Mouse (Mus musculus) kidney, adult 2 months (tissue): Measurements from ENCODE around the gene Gm5901.

Source experiments
- CTCF ChIP-seq: fragments of 200-500 bp; conservative IDR thresholded peaks from 2 replicates; pipeline ENCODE4 v1.5.1; 2011; ENCODE audit warnings: low read depth, mild to moderate bottlenecking, control low read depth, low read length, moderate library complexity, mixed read lengths; ENCODE audit not compliant: insufficient read depth, insufficient read length
- POLR2A ChIP-seq: fragments of 200-500 bp; IDR thresholded peaks from one replicate; pipeline ENCODE4 v1.6.1; 2011; ENCODE audit warnings: low read depth, low read length, control low read depth

DNA sequence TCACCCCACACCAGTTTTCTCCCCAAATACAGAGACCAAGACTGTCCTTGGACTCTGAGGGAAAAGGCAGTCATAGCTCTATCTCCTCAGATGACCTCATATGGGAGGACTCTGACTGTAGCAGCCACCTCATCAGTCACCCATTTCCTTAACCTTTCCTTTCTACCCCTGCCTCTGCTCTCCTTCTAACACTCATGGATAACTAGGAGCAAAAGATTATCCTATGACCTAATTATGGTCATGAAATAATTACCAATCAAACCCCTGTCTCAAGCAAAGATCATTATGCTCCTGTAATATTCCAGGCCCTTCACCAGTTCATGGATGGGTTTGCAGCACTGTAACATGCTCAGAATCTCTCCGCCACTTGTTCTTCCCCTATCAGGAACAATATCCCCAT, 6.9 kb upstream of the Gm5901 start, which contains the start of gene Olfr692:
- TF ChIP-seq CTCF (no peak), POLR2A (no peak)
